Mouse (Mus musculus) spleen, adult 12 weeks (tissue): Measurements from ENCODE around the gene Ppp3ca.
A peak's percentile ranks its signal among the peaks of the same experiment; 100 is the strongest.

Source experiments
- DNase-seq: peaks from one replicate; pipeline ENCODE4 v3.0.0; 2022; ENCODE audit warnings: low spot score

Gene Ppp3ca

DNA sequence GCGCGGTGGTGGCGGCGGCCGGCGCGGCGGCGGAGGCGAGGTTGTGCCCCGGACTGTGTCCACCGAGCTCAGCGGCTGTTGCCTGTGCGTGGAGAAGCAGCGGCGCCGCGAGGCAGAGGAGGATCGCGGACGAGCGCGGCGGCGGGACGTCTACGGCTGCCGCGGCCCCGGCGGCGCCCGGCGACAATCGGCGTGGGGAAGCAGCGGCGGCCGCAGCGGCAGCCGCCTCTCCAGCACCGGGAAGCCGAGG is at the start of gene Ppp3ca:
Gene Ppp3ca, plus strand, starts transcription at position 15 of the 250 bp plus-strand sequence.
- DNase-seq, result no peak

- no peak for DNase-seq
These were observed 29.2 kb upstream of the Ppp3ca start for GRCm38 (mm10) chr3:136640544-136641230.

DNA sequence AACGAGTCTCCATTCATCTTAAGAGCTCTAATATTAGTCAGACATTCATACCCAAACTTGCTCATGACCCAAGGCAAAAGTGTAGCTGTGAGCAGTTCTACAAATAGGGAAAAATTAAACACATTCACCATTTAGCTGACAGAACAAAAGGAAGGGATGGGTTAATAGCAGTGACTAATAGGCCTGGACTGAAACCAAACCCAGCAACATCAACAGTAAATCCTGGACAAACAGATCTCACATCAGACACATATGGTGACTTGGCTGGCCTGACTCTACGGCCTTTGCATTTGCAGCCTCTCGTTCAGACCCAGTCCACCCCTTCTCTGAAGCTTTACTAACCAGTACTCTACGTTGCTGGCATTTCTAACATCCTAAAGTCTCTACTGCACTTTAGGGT is 19.0 kb upstream of the Ppp3ca start:
- no peak for DNase-seq

DNA sequence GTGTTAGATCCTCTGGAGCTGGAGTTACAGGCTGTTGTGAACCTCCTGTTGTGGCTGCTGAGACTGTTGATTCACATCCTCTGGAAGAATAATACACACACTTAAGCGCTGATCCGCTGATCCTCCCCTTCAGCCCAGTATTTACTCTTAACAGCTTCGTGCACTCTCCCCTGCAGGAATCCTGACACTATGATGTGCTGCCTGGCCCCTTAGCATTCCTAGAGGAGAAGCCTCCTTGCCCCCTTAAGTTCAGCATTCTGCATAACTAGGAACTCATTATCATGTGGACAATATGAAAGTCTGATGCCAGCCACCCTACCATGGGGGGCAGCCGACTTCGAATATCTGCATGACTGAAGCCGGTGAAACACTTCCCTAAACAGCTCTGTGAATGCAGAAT is 18.4 kb upstream of the Ppp3ca start:
- no peak for DNase-seq

GRCm38 (mm10) chr3:136656460-136657035 is 13.4 kb upstream of the Ppp3ca start:
- DNase-seq, result no peak

DNA sequence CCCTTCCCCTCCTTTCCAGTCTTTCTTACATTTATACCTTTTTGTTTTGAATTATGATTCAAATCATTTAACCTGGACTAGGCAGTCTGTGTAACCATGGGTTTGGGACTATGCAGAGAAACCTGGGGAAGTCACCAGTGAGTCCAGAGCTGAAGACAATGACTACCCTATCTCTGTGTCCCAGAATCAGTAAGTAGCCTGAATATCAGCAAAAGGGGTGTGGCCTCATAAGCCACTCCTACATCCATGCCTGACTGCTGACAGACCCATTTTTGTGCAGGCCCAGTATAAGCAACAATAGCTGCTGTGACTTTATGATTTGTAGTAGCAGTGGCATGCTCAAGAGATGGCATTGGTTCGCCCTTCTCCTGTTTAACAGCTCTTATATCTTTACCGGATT is 11.2 kb upstream of the Ppp3ca start:
- DNase-seq, result no peak

- DNase-seq, result no peak
These were observed 4.8 kb upstream of the Ppp3ca start for GRCm38 (mm10) chr3:136665119-136665518.

- DNase-seq, result no peak
These were observed 1.9 kb upstream of the Ppp3ca start for GRCm38 (mm10) chr3:136668072-136668471.

DNA sequence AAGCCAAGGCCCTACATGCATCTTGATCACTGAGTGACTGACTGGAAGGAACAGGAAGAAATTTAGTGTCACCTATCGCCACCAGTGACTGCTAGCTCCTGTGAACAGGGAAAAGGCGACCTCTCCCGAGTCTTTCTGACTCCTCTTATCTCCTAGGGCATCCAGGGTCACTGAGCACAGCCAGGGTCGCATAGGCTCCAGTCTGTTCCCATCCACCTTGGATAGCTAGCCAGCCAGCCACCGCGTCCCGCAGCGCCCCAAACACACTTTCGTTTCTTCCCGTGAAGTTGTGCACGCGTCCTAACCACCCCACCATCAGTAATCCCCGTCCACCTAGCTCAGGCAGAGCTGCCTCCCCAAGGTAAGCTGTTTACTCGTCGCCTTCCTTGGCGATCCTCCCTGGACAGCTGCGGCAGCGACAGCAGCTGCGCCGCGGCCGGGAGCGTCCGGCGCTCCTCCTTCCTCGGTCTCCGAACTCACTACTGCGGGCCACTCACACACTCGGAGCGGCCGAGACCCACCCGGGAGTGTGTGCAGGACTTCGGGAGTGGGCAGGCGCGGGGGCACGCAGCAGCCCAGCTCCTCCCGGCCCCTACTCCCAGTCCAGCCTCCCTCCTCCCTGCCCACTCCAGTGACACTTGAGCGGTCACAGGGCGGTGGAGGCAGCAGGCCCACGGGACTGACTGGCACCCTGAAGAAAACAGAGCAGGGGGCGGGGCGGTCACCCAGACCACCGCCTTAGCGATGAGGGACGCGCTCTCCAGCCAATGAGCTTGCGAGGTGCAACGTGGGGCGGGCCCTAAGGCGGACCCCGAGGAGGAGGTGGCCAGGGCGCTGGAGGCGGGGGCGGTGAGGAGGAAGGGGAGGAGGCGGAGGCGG is 454 bp upstream of the Ppp3ca start:
- peak; percentile 98 for DNase-seq

DNA sequence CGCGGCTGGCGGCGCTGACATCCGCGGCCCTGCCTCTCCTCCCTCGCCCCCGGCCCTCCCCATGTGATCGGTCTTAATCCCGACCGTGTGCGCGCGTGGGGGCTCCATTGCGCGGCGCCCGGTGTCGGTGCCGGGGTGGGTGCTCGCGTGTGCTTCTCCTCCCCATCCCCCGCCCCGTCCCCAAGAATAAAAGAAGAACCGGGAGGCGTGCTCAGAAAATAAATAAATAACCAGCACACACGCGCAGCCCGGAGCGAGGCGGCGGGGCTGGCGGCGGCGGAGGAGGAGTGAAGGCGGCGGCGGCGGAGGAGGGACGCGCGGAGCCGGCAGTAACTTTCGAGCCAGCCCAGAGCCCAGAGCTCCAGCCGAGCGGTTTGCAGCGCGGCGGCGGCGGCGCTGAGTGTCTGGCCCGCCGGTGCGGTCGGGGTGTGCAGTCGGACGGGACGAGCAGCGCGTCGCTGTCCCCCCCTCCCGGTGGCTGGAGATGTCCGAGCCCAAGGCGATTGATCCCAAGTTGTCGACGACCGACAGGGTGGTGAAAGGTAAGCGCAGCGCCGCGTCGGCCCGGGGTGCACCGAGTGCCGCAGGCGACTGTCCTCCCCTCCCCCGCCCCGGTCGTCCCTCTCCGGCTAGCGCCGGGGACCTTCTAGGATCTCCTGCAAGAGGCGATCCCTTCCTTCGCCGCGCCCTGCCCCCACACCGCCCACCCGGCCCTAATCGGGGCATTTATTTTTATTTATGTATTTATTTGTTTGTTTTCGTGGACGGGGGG is 622 bp downstream of the Ppp3ca start:
- peak; percentile 48 for DNase-seq

- peak; percentile 42 for DNase-seq
These were observed 1.4 kb downstream of the Ppp3ca start for GRCm38 (mm10) chr3:136671161-136671939.

DNA sequence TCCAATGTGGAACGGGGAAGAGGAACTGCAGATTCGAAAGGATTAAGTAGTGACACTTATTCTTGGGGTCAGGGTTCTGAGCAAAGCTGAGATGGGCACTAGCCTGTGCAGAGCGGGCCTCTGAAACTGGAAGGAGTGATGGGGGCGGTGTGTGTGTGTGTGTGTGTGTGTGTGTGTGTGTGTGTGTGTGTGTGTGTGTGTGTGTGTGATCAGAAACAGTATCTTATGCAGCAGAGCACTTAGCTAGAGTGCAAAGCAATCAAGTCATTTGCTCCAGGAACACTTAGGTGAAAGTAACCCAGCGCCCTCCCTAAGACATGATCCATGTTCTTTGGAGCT is 2.0 kb downstream of the Ppp3ca start:
- no peak for DNase-seq

DNA sequence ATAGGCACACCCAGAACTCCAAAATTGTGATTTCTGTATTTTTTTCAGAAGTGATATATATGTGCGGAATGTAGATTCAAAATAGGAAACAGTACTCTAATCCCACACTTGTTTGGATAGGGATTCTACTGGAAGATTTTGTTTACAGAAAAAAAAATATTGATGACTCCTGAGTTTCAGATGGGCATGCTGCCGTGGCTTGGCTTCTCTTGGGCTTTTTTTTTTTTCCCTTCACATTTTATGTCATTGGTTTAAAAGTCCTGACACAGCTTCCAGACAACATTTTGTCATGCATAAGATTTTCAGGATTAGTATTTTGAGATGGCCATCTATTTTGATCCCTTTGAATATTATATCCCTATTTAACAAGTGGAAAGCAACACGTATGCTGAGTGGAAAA is 2.9 kb downstream of the Ppp3ca start:
- no peak for DNase-seq

GRCm38 (mm10) chr3:136673363-136673762 is 3.4 kb downstream of the Ppp3ca start:
- no peak for DNase-seq

GRCm38 (mm10) chr3:136674486-136674885 is 4.6 kb downstream of the Ppp3ca start:
- no peak for DNase-seq

DNA sequence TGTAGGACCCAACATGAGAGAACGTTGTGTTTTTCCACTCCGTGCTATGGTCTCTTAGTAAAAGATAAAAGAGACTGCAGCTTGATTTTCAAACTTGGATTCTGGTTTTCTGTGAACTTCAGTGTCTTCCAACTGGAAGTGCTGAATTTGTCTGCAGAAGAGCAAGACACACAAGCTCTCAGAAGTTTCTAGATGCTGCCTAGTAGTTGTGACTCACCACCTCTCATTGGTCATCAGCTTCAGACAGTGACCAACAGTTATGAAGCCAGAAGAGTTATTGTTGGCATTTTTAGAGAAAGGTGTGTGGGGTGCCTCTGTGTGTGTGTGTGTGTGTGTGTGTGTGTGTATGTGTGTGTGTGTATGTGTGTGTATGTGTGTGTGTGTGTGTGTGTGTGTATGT is 7.1 kb downstream of the Ppp3ca start:
- no peak for DNase-seq

DNA sequence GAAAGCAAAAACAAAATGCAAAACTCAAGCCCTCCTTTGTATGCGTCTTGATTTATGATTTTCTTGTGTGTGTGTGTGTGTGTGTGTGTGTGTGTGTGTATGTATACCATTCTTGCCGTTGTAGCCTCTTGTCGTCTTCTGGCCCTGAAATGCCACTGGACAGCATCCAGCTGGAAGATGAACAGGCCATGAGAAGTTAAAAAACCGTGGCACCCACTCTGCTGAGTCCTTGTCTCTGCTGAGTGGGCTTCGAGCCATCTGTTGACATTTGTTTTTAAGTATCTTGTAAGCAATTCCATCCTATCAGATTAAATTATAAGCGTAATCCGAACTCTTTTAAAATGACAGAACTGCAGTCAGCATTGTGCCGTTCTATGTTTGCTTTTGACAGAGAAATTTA is 8.5 kb downstream of the Ppp3ca start:
- DNase-seq, result no peak

GRCm38 (mm10) chr3:136679903-136680491 is 10.1 kb downstream of the Ppp3ca start:
- no peak for DNase-seq

GRCm38 (mm10) chr3:136682242-136682641 is 12.3 kb downstream of the Ppp3ca start:
- DNase-seq, result no peak

DNA sequence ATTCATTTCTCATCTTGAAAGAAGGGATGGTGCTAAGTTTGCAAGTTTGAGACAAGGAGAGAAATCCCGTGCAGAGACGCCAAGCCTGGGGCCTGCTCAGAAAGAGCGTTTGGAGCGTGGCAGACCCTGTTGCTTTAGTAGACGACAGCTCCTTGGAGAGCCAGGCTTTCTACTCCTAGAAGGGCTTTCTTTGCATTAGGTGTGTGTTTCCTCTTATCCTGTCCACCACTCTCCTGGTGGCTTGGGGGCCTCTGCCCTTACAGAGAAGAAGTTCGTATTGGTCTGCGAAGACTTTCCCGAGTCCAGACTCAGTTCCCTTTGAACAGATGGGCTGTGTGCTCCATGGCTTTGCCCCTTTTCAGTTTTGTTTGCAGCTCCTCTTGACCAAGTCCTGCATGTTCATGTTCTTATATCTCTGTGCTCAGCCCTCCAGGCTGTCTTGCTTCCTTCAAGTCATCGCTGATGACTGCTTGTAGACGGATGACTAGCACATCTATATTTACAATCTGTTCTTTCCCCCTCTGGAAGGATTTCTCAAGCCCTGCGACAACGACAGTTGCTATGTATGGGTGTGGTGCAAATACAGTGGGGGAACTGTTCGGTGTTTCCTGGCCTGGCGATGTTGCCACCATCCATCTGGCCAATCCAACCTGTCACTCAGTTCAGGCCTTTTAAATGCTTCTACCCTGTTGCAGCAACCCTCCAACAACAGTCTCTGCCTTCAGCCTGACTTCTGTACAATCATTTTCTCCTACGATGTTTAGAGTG is 14.5 kb downstream of the Ppp3ca start:
- DNase-seq, result no peak

DNA sequence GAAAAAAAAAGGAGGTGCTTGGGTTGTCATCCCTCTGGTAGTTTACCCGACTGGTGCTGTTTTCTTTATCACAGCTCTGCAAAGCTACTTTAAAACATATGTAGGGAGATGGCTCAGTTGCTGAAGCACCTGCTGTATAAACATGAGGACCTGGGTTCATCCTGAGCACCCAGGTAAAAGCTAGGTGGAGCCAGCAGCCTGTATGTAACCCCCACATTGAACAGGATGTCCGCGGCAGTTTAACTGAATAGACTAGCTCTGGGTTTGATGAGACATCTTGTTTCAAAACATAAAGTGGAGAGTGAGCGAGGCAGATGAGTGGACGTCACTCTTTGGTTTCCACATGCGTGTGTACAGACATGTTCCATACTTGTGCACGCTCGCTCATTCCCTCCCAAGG is 16.5 kb downstream of the Ppp3ca start:
- DNase-seq, result no peak
